Mouse (Mus musculus): ENCODE results near the gene Polh.

DNA sequence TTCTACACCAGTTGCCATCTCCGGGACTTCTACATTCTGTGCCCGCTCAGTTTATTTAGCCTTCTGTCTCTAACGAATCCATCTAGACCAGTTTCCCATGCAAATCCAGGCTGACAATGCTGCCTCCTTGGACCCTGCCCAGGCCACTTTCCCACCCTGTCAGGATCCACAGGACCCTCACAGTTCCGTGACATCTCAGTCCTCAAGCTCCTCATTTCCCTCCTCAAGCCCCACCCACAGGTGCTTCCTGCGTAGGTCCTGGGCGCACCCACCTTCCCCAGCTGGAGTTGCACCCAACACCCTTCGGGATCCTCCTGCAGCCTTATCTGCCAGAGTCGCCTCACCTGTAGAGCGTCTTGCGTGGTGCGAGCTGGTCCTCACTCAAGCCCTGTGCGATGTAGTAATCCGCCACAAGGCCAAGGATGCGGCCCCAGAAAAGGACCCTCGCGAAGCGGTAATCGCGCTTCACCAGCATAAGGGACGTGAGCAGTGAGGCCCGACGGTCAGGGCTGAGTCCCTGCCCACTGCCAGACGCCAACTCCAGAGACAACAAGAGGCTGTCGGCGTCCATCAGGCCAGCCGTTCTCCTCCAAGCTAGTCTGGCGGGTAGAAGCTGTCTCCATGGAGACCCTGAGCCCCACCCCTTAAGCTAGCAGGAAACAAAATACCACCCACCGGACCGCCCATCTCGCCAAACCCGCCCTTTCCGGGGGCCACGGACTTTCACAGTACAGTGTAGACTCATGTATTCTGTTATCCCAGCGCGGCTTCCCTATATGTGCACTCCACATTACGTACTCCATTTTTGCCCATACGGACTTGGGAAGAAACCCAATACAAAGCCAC lies 58.6 kb downstream of the Polh start, which contains the start of gene Rsph9:
- TF ChIP-seq POLR2A (IDR thresholded peaks at IDR 0.05; ENCODE audit: low read depth, low read length) (no peak), CTCF (IDR thresholded peaks at IDR 0.05; ENCODE audit: extremely low read depth, insufficient read length, insufficient replicate concordance, low read depth, low read length) (no peak)
